Mouse (Mus musculus) kidney, adult 9 months (tissue): ENCODE results near the gene Lrrfip2.

Experiments used
- DNase-seq: peaks from one replicate; pipeline ENCODE4 v3.0.0; 2022

The Lrrfip2 gene

GRCm38 (mm10) chr9:111117126-111117642 lies at the start of gene Lrrfip2:
Gene Lrrfip2, plus strand, starts transcription at chr9:111117592.
- peak; percentile 24 for DNase-seq

- DNase-seq, result peak; percentile 65
Observed at GRCm38 (mm10) chr9:111070546-111070961, 46.8 kb upstream of the Lrrfip2 start.

- DNase-seq, result peak; percentile 68
Observed at GRCm38 (mm10) chr9:111072175-111072574, 45.2 kb upstream of the Lrrfip2 start.

DNA sequence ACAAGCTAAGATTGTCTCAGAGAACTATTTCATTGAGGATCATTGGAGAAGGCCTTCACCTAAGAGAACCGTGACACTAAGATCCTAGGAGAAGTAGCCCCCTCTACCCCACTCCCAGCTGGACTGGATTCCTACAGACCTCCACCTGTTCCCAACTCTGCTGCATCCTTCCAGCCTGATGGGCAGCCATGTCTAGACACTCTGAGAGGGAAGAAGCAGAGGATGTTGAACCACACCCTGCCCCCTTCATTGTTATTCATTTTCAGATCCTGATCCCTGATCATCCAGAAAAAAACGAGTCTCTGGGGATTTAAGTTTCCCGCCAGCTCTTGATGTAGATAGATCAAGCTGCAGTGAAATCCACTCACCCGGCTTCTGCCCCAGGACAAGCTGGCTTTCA lies 44.4 kb upstream of the Lrrfip2 start:
- DNase-seq, result no peak

DNA sequence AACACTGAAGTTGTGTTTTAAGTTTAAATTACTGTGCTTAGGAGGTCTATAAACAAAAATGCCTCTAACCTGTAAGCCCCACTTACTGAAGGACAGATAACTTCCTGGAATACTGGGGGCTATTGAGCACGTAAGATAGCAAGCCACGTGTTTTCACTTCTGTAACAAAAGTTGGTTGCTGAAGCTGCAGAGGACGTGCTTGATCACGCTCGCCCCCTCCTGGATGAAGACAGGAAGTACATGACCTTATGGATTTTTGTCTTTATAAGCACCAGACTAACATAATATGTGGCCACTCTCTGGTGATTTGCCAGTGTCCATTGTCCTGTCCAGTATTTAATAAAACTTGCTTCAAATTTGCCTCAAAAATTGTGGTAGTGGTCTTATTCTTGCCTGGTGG lies 39.6 kb upstream of the Lrrfip2 start:
- DNase-seq, result no peak

- DNase-seq, result no peak
Observed at GRCm38 (mm10) chr9:111080801-111081200, 36.6 kb upstream of the Lrrfip2 start.

- DNase-seq, result no peak
Observed at GRCm38 (mm10) chr9:111081765-111082164, 35.6 kb upstream of the Lrrfip2 start.

DNA sequence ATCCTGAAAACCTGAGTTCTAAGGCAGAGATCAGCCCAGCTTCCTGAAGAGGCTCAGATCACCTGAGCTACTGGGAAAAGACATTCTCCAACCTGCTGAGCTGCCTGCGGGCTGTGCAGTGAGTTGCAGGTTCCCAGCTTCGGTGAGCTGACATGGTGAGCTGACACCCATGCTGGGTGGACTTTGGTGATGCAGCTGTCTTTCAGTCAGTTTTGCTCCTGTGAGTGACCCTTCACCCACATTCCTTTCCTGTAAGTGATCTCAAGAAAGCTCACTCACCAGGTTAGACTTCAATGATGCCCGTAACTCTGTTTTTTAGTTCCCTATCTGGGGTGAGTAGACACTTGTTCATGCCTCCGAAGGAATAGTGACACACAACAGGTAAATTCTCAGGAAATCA lies 32.1 kb upstream of the Lrrfip2 start:
- DNase-seq, result peak; percentile 27

- no peak for DNase-seq
Observed at GRCm38 (mm10) chr9:111086137-111086536, 31.3 kb upstream of the Lrrfip2 start.

GRCm38 (mm10) chr9:111086995-111087606 lies 30.3 kb upstream of the Lrrfip2 start:
- DNase-seq, result no peak

DNA sequence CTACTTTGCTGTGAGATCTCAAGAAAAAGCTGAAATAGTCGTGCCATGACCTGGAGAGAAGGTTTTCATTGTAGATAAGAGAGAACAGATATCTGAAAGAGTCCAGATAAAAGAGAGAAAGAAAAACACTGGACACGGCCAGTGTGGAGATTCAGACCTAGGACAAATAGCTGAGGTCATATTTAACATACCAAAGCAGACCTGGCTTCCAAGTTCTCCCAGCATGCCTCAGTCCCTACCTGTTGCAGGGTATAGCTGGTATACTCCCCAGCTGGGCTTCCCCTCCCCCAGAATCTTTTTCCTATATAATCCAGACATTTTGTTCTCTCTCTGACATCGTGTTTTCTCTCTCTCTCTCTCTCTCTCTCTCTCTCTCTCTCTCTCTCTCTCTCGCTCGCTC lies 29.4 kb upstream of the Lrrfip2 start:
- no peak for DNase-seq

DNA sequence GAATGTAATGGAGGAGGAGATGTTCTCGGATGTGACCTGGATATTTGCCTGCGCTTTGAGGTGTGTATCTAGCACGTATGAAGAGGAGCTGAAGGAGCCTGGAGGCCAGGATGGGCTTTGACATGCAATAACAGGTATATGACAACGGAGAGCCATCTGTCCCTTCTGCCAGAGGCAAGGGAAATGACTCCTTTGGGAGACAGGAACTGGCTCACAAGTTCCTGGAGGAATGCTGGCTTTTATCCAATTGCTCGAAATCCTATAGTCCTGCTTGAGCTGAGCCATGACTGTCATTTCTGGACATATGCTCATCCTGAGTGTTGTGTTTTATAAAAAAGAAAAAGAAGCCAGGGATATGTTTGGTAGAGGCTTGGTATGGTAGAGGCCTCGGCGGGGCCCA lies 28.5 kb upstream of the Lrrfip2 start:
- no peak for DNase-seq

GRCm38 (mm10) chr9:111092657-111093056 lies 24.7 kb upstream of the Lrrfip2 start:
- DNase-seq, result no peak

- DNase-seq, result peak; percentile 68
Observed at GRCm38 (mm10) chr9:111093094-111093493, 24.3 kb upstream of the Lrrfip2 start.

DNA sequence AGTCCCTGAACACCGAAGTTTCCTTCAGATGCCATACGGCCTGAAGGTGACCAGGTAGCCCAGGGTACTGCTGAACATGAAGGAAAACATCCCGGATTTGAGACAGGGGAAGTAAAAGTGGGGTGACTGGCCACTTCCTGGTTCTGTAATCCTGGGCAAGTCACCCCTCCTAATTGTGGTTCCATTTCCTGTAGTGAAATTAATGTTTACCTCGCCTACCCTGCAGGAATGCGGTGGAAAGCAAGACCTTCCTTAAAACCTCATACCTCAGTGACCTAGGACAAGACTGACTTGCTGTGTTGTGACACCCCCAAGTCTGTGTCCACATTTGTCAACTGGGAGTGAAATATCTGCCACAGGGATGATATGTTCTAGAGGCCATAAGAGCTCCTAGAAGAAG lies 22.8 kb upstream of the Lrrfip2 start:
- DNase-seq, result peak; percentile 40

GRCm38 (mm10) chr9:111095710-111096109 lies 21.7 kb upstream of the Lrrfip2 start:
- no peak for DNase-seq

GRCm38 (mm10) chr9:111096419-111097326 lies 20.7 kb upstream of the Lrrfip2 start:
- no peak for DNase-seq

- DNase-seq, result no peak
Observed at GRCm38 (mm10) chr9:111097543-111097942, 19.8 kb upstream of the Lrrfip2 start.

- DNase-seq, result no peak
Observed at GRCm38 (mm10) chr9:111100406-111100805, 17.0 kb upstream of the Lrrfip2 start.

- no peak for DNase-seq
Observed at GRCm38 (mm10) chr9:111103293-111103692, 14.1 kb upstream of the Lrrfip2 start.

DNA sequence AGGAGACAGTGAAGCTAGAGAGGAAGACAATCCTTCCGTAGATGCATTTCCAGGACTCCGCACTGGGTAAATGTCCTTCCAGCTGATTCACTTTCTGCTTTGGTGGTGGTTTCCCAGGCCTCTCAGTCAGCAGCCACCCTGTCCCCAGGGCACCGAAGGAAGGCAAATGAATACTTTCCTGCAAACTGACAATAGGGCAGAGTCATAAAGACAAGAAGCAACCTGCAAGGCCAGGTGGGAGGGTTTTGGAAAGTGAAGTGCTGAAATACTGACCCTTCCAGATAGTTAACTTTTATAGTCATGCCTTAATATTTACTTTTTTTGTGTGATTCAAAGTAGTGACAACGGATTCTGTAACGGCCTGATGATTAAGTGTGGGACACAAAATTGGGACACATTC lies 13.5 kb upstream of the Lrrfip2 start:
- DNase-seq, result no peak

DNA sequence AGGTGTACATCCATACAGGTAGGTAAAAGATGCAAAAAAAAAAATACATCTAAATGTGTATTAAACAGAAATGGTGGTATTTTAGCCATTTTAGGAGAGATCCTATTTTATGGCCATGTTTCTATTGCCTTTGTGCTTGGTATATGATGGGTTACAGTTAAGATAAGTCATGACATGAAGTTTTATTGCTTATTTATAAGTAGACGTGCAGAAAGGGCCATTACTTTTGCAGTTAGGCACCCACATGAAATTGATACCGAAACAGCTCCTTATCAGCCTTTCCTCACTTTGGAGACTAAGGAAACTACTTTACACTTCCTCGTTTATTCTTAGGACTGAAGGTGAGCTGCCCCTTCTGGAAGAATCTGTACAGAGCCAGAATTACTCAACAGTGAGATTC lies 9.5 kb upstream of the Lrrfip2 start:
- DNase-seq, result no peak

GRCm38 (mm10) chr9:111117794-111118251 lies 431 bp downstream of the Lrrfip2 start:
- DNase-seq, result peak; percentile 83
